Mouse (Mus musculus) embryonic facial prominence, embryonic 14.5 days (tissue): ENCODE data around the gene Hmcn1. TPM values are rescaled to one million over a fixed set of nuclear protein-coding genes. Genes with fewer than 3 reads are reported as not detected.
A peak's percentile ranks its signal among the peaks of the same experiment; 100 is the strongest.

Experiments
- ATAC-seq: fragments of 200-750 bp; cut with Nextera tagmentation; 2 replicates; pipeline ENCODE4 v1.8.0; 2017; ENCODE audit warnings: low read depth, moderate number of reproducible peaks, moderate TSS enrichment
- DNase-seq: peaks from one replicate; pipeline ENCODE4 v3.0.0-alpha.2; 2015; ENCODE audit warnings: low spot score
- H3K27ac ChIP-seq: fragments of 300-500 bp; sonication (generic); replicated peaks from 2 replicates; pipeline ENCODE4 v1.5.1; 2014; ENCODE audit warnings: low read depth, mild to moderate bottlenecking, low read length, moderate library complexity
- H3K27me3 ChIP-seq: fragments of 300-500 bp; sonication (generic); replicated peaks from 2 replicates; pipeline ENCODE4 v1.6.1; 2014; ENCODE audit warnings: low read length; ENCODE audit not compliant: control insufficient read depth, insufficient read depth
- H3K36me3 ChIP-seq: fragments of 300-500 bp; sonication (generic); 2 replicates; pipeline ENCODE4 v1.6.1; 2014; ENCODE audit warnings: low read length, mixed read lengths; ENCODE audit not compliant: control insufficient read depth, insufficient read depth
- H3K4me1 ChIP-seq: fragments of 300-500 bp; sonication (generic); 2 replicates; pipeline ENCODE4 v1.6.1; 2014; ENCODE audit warnings: antibody characterized with exemption, low read length; ENCODE audit not compliant: control insufficient read depth, insufficient read depth
- H3K4me2 ChIP-seq: fragments of 300-500 bp; sonication (generic); 2 replicates; pipeline ENCODE4 v1.6.1; 2014; ENCODE audit warnings: low read depth, mild to moderate bottlenecking, low read length, moderate library complexity, mixed read lengths
- H3K4me3 ChIP-seq: fragments of 300-500 bp; sonication (generic); 2 replicates; pipeline ENCODE4 v1.5.1; 2014; ENCODE audit warnings: low read depth, mild to moderate bottlenecking, low read length
- H3K9ac ChIP-seq: fragments of 300-500 bp; sonication (generic); 2 replicates; pipeline ENCODE4 v1.6.1; 2014; ENCODE audit warnings: low read depth, mild to moderate bottlenecking, low read length, moderate library complexity, mixed read lengths
- H3K9me3 ChIP-seq: fragments of 300-500 bp; sonication (generic); 2 replicates; pipeline ENCODE4 v1.6.1; 2016; ENCODE audit warnings: low read length; ENCODE audit not compliant: control insufficient read depth
- WGBS: fragments of 180-500 bp; shearing (Covaris S2); extraction: QIAGEN DNeasy Blood & Tissue Kit; methylation state at CpG from one replicate; pipeline ENCODE4 v1.1.7; 2014; 5-methylcytosine and 5-hydroxymethylcytosine counted together
- polyA plus RNA-seq: library from polyadenylated mRNA; unstranded; fragments of >200 nt; fragmentation: Nextera tagmentation; extraction: Ambion mirVana; gene quantifications from 2 replicates; pipeline ENCODE4 v1.2.1, GENCODE M21; 2014

Hmcn1 gene
- polyA plus RNA-seq, 1 experiment from 2014 or later = 30.7 TPM

DNA sequence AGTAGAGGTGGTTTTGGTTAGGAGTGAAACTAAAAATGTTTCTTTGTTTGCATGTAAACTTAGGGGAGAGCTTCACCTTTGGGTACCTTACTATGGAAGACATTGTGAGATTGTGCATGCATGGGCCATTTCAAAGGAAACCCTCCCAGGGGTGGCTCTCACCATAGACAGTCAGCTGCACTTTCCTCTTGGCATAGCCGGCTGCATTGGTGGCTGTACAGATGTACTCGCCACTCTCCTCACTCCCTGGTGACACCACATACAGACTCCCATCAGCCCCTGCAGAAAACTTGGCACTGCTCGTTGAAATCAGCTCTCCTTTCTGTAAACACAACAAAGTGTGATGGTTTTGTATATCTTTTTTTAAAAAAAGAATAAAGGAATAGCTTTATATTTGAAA, 244.5 kb downstream of the Hmcn1 start:
- Histone ChIP-seq H3K27ac (no peak overlapping the region), H3K9ac (no peak overlapping the region), H3K27me3 (no peaks in the 10 kb centered on the region), H3K9me3 (no peaks in the 10 kb centered on the region), H3K4me1 (no peaks in the 10 kb centered on the region), H3K36me3 (peaks cover 24% of the 10 kb centered on the region), H3K4me2 (no peak overlapping the region), H3K4me3 (no peak overlapping the region)
- DNase-seq (no peak), ATAC-seq (no peak)
- WGBS = 84% methylated on average over 3 of the region's 3 CpGs

DNA sequence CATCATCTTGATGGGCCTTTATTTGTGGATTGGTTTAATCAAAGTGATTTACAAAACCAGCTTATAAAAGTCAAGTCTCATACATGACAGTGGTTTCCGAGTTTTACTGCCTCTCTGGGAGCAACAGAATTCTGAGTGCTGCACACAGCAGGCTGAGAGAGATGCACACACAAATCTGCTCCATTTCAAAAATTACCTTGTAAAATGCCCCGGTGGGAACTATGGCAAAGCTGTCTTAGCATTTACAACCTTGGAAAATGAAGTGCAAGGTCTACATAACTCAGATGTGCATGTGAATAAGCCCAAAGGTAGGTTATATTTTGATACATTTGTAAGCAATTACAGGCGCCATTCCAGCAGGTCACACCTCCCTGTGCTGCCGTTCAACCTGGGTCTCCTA, 245.5 kb downstream of the Hmcn1 start:
- no peaks in the 10 kb centered on the region for H3K9me3 ChIP-seq
- no peak overlapping the region for H3K4me2 ChIP-seq
- no peaks in the 10 kb centered on the region for H3K27me3 ChIP-seq
- DNase-seq (no peak), ATAC-seq (no peak)
- no peak overlapping the region for H3K4me3 ChIP-seq
- peaks cover 24% of the 10 kb centered on the region for H3K36me3 ChIP-seq
- H3K9ac ChIP-seq = no peak overlapping the region
- H3K27ac ChIP-seq = no peak overlapping the region
- WGBS = 85% methylated on average over 4 of the region's 4 CpGs
- no peaks in the 10 kb centered on the region for H3K4me1 ChIP-seq

DNA sequence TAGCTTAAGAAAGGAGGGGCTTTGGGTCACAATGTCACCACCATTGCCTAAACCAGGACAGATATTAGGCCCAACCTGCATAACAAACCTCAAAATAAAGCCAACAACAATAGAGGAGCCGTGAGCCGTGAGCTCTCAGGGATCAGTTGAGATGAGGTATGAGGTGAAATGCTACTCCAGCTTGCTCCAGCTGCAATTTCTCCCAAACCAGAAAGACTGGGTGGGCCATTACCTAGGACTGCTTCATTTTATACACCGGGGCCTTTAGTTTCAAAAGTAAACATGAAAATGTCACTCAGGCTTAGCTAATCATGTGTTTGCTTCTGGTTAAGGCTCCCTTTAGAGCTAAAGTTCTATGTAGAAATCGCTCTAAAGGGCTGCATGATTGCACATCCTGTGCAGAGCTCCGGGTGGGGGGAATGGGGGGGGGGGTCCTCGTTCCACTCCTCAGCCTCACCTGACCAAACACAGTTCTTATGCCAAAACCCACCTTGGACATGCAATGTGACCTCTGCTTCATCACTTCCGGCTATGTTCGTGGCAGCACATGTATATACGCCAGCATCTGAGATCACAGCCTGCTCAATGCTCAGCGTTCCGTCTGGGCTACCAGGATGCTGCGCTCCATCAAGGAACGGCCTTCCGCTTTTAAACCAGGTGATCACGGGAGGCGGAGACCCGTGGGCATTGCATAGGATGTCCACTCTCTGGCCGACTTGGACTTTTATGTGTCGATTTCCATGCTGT, 250.0 kb downstream of the Hmcn1 start:
- no peak overlapping the region for H3K4me2 ChIP-seq
- peak; percentile 96 for ATAC-seq
- DNase-seq = peak; percentile 85
- H3K4me1 ChIP-seq = no peaks in the 10 kb centered on the region
- H3K9me3 ChIP-seq = no peaks in the 10 kb centered on the region
- no peaks in the 10 kb centered on the region for H3K27me3 ChIP-seq
- H3K36me3 ChIP-seq = peaks cover 21% of the 10 kb centered on the region
- no peak overlapping the region; the same call in 1 of the 2 replicates for H3K27ac ChIP-seq
- no peak overlapping the region for H3K9ac ChIP-seq
- H3K4me3 ChIP-seq = no peak overlapping the region
- 76% methylated on average over 19 of the region's 19 CpGs for WGBS

DNA sequence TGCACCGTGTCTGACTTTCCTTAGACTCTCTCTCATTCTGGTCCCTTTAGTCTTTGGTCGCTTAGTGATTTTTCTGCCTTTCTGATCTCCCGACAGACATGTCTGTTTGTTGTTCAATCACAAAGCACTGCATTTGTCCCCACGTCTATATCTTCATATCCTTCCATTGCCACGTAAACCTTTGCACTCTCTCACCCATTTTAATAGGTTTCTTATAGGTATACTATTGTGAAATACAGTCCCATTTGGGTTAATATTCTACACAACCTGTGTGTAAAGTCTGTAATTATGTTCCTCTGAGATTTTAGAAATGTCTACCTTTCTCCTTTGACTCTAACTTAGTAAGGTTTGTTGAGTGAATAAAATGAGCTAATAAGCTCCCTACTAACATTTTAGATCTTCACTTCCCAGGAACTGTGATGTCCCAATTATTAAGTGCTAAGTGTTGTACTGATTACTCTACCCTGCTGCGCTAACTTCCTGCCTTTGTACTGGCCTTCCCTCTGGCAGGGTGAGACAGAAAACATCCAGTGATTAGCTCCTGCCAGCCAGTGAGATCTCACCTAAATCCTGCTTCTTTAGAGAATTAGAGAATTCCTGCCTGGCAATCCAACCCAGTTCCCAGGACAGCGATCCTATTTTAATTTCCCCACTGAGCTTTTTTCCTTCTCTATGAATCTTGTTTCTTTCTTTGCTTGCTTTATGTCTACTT, 250.7 kb downstream of the Hmcn1 start:
- DNase-seq = peak; percentile 29
- no peak overlapping the region for H3K9ac ChIP-seq
- ATAC-seq = peak; percentile 37; the same call in 1 of the 2 replicates
- H3K4me3 ChIP-seq = no peak overlapping the region
- peaks cover 16% of the 10 kb centered on the region for H3K36me3 ChIP-seq
- WGBS = 85% methylated on average over 7 of the region's 7 CpGs
- no peaks in the 10 kb centered on the region for H3K4me1 ChIP-seq
- H3K27me3 ChIP-seq = no peaks in the 10 kb centered on the region
- H3K27ac ChIP-seq = no peak overlapping the region; the same call in 1 of the 2 replicates
- no peaks in the 10 kb centered on the region for H3K9me3 ChIP-seq
- H3K4me2 ChIP-seq = no peak overlapping the region

DNA sequence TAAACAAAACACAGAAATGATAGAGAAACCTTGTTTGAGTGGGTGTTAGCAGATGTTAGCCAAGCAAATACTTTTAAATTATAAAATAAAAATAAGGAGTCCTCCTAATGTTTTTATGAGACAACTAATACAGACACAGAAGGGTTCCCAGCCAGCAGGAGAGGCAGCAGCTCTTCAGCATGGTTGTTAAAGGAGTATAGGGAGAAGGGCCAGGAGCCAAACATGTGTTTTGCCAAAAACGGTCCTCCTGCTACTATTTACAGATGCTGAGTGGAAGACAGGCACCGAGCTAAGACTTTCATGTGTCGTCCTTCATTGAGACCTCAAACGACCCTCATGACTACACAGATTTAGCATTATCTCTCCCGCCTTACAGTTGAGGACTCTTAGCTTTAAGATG, 281.8 kb downstream of the Hmcn1 start:
- H3K4me1 ChIP-seq = no peaks in the 10 kb centered on the region
- no peaks in the 10 kb centered on the region for H3K27me3 ChIP-seq
- H3K4me2 ChIP-seq = no peak overlapping the region
- peaks cover 14% of the 10 kb centered on the region; the same call in 1 of the 2 replicates for H3K36me3 ChIP-seq
- ATAC-seq (no peak), DNase-seq (peak; percentile 40)
- 59% methylated on average over 5 of the region's 5 CpGs for WGBS
- H3K4me3 ChIP-seq = no peak overlapping the region
- no peaks in the 10 kb centered on the region for H3K9me3 ChIP-seq
- no peak overlapping the region for H3K9ac ChIP-seq
- H3K27ac ChIP-seq = no peak overlapping the region

DNA sequence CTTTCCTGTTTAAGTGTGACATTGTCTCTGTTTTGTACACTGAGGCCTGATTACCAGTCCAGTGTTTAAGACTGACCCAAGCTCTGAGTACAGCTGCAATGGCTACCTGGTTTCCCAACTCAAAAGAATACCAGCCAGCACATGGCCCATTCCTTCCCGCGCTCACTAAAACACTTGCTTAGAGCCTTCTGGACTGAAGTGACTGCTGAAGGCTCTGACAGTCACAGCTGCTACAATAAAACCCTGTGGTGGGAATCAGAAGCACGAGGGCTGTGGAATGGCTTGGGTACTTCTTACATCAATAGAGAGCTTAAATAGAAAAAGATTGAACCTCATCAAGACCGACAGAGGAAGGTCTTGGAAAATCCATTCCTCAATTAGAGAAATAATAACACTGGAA, 286.7 kb downstream of the Hmcn1 start:
- ATAC-seq (no peak), DNase-seq (no peak)

DNA sequence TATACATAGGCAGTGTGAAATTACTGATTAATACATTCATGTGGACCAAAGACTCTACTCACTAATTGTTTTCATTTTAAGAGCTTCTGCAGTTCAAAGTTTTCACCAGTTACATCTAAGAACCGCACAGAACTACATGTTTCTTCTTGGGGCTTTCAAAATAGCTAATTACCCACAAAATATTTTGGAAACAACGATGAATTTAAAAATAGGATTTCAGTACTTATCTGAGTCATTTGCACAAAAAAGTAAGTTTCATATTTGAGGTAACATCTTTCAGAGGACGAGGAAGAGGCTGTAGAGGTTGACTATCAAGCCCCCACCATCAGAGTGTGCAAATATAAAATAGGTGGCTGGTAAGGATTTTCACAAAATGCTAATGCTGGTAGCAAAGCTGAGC, 295.5 kb downstream of the Hmcn1 start:
- ATAC-seq = no peak
- no peaks in the 10 kb centered on the region for H3K9me3 ChIP-seq
- 94% methylated on average over 3 of the region's 3 CpGs for WGBS

More for the DNA sequence above, 286.7 kb downstream of the Hmcn1 start:
- Histone ChIP-seq H3K4me1 (no peaks in the 10 kb centered on the region), H3K4me2 (no peak overlapping the region), H3K9me3 (no peaks in the 10 kb centered on the region), H3K27ac (no peak overlapping the region), H3K9ac (no peak overlapping the region), H3K4me3 (no peak overlapping the region), H3K36me3 (peaks cover 10% of the 10 kb centered on the region), H3K27me3 (no peaks in the 10 kb centered on the region)
- 77% methylated on average over 4 of the region's 4 CpGs for WGBS

DNA sequence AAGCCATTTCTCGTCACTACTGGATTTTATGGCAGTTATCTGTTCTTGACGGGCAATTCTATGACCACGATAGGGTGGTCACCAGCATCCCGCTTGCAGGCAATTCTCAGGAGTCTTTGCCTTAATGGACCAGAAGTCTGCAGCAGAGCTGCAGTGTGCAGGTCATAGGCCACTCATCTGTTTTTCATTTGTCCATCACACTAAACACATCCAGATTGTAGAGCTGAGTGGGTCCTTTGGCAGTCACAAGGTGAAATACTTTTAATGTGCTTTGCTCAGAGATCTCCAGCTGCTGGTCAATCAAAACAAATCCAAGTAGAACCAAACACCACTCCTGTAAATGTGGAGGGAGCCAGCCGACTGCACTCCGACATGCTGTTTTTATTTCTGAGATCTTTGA, 311.2 kb downstream of the Hmcn1 start:
- ATAC-seq (no peak), DNase-seq (peak; percentile 28)
- Histone ChIP-seq H3K4me1 (peaks cover 11% of the 10 kb centered on the region; the same call in 1 of the 2 replicates), H3K4me3 (no peak overlapping the region), H3K9me3 (no peaks in the 10 kb centered on the region), H3K9ac (no peak overlapping the region), H3K27me3 (no peaks in the 10 kb centered on the region), H3K27ac (no peak overlapping the region), H3K4me2 (no peak overlapping the region), H3K36me3 (peaks cover 15% of the 10 kb centered on the region; the same call in 1 of the 2 replicates)
- 37% methylated on average over 6 of the region's 6 CpGs for WGBS

More for the DNA sequence above, 295.5 kb downstream of the Hmcn1 start:
- Histone ChIP-seq H3K27ac (no peak overlapping the region), H3K4me2 (no peak overlapping the region), H3K36me3 (peaks cover 32% of the 10 kb centered on the region), H3K4me3 (no peak overlapping the region), H3K4me1 (no peaks in the 10 kb centered on the region), H3K9ac (no peak overlapping the region), H3K27me3 (no peaks in the 10 kb centered on the region)
- DNase-seq = no peak
